Mouse (Mus musculus) bone marrow macrophage, adult 2 months (primary cell): ENCODE data around the gene Kcnk15.

Experiments used
- CTCF ChIP-seq: IDR thresholded peaks from 2 replicates; pipeline ENCODE4 v1.5.1; 2012; ENCODE audit warnings: low read depth, mild to moderate bottlenecking, low read length, moderate library complexity
- POLR2A ChIP-seq: IDR thresholded peaks from 2 replicates; pipeline ENCODE4 v1.6.1; 2012; ENCODE audit warnings: mild to moderate bottlenecking, low read depth, low read length, borderline replicate concordance

DNA sequence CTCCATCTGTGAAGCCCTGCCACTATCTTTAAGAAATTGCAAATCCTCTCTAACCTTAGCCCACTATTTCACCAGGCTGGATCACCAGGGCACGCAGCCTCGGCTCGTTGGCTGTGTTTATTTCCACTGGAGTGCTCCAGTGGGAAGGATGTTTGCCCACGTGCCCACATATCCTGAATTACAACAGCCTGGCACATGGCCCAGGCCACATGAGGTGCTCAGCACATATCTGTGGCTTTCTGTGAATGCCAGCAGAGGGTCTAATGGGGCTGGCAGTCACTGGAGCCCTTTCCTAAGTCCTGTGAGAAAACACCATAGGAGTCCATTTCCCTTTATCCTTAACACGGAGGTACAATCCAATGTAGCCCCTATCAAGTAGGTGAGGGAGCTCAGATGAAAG lies 27.0 kb upstream of the Kcnk15 start:
- TF ChIP-seq POLR2A (no peak), CTCF (no peak)
